Mouse (Mus musculus): ENCODE measurements around the gene Rnf149. TPM values are rescaled to one million over a fixed set of nuclear protein-coding genes. Genes with fewer than 3 reads are reported as not detected.

The Rnf149 gene
- 34.0 and 38.0 TPM in 2 replicates for polyA plus RNA-seq (2014; fragmentation: Nextera tagmentation; extraction: Ambion mirVana)

DNA sequence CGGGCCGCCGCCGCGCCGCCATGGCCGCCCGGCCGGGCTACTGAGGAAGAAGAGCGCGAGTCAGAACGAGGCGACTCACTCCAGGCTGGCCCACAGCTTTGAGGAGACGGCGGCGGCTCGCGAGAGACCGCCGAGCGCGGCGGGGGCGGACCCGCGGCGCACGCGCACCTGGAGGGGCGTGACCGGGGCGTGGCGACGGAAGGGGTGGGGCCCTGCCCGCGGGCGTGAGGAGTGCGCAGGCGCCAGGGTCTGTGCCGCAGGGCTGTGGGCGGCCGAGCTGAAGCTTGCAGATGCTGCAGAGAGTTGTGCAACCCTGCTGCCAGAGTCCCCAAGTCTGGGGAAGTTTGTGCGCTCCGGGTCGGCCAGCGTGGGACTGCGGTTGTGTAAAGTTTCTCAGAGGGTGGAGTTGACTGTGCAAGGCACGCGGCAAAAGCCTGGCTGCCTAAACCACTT lies at the start of gene Rnf149:
Gene Rnf149 (minus strand): TSS at position 153 of the 453 bp plus-strand sequence.
- Histone ChIP-seq H3K27ac (ENCODE audit: low read length) (peak within 1 kb of the TSS; percentile 99), H3K36me3 (ENCODE audit: control insufficient read depth, insufficient read depth, low read length) (no peaks in the 10 kb centered on the region), H3K27me3 (ENCODE audit: control insufficient read depth, insufficient read depth, low read length) (no peaks in the 10 kb centered on the region), H3K4me1 (ENCODE audit: control insufficient read depth, insufficient read depth, low read length) (peaks cover 15% of the 10 kb centered on the region; the same call in 1 of the 2 replicates), H3K9ac (replicated peaks; ENCODE audit: low read depth, low read length) (peak within 1 kb of the TSS; percentile 89), H3K4me2 (replicated peaks; ENCODE audit: low read depth, low read length) (peak within 1 kb of the TSS; percentile 80), H3K9me3 (ENCODE audit: control insufficient read depth, low read depth, low read length) (no peaks in the 10 kb centered on the region), H3K4me3 (ENCODE audit: low read depth, low read length) (peak within 1 kb of the TSS; percentile 91)
- peak; percentile 97 for ATAC-seq (ENCODE audit: insufficient number of reproducible peaks, insufficient read depth, low FRiP score, low read depth)
- under 1% methylated on average over 45 of the region's 49 CpGs for WGBS

DNA sequence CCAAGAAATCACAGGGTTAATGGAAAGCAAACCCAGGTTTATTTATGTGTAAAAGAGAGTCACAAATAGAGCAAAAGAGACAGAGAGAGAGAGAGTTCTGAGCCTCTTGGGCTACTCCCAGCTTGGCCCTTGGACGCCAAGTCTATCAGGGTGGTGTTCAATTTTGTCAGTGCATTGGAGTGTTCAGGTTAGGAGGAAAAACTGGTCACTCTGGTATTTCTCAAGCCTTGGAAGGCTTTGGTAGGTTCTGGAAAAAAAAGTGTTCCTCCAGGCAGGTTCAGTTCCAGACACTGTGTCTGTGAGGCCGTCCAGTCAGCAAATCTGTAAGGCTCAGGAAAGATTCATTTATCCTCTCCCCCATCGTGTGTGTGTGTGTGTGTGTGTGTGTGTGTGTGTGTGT lies 48.3 kb upstream of the Rnf149 start:
- H3K4me1 ChIP-seq (ENCODE audit: control insufficient read depth, insufficient read depth, low read length): no peaks in the 10 kb centered on the region
- no peaks in the 10 kb centered on the region for H3K9me3 ChIP-seq (ENCODE audit: control insufficient read depth, low read depth, low read length)
- H3K4me3 ChIP-seq (ENCODE audit: low read depth, low read length): no peak overlapping the region
- H3K4me2 ChIP-seq (replicated peaks; ENCODE audit: low read depth, low read length): no peak overlapping the region
- no peaks in the 10 kb centered on the region for H3K36me3 ChIP-seq (ENCODE audit: control insufficient read depth, insufficient read depth, low read length)
- H3K27ac ChIP-seq (ENCODE audit: low read length): no peak overlapping the region
- ATAC-seq (ENCODE audit: insufficient number of reproducible peaks, insufficient read depth, low FRiP score, low read depth): no peak
- no peak overlapping the region for H3K9ac ChIP-seq (replicated peaks; ENCODE audit: low read depth, low read length)
- H3K27me3 ChIP-seq (ENCODE audit: control insufficient read depth, insufficient read depth, low read length): no peaks in the 10 kb centered on the region
- 54% methylated on average over 3 of the region's 3 CpGs for WGBS

DNA sequence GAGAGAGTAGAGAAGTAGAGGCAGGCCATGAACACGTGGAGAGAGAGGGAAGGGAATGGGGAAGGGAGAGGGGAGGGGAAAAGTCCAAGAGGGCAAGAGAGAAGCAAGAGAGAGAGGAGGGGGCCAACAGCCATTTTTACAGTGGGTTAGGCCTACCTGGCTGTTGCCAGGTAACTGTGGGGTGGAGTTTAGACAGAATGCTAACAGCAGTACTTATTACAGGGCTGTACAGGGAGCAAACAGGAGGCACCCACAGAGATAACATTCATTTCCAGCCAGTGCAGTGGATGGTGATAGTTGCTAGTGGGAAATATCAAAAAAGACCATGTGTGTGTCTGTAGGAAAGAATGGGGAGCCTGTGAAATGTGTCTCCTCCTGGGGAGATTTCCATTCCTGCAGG lies 46.5 kb upstream of the Rnf149 start:
- H3K4me3 ChIP-seq (ENCODE audit: low read depth, low read length): no peak overlapping the region
- 0 out of 2 replicates have a peak, but pooled peaks have one; percentile 33 for ATAC-seq (ENCODE audit: insufficient number of reproducible peaks, insufficient read depth, low FRiP score, low read depth)

DNA sequence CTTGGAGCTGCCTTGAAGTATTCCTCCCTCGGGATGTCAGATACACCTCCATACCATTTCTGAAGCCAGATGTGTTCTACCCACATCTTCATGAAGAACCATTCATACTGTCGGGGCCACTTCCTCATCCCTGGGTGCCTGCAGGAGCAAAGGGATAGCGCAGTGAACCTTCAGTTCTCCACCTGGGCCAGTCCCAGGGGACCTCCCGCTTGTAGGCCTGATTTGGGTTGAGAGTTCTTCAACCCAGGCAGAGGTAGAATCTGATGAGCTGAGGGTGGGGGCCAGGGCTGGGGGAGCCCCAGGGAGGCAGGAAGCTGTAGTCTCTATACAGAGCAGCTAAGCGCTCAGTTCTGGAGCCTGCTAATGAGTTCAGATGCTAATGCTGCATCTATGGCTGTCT lies 45.9 kb upstream of the Rnf149 start:
- Histone ChIP-seq H3K4me2 (replicated peaks; ENCODE audit: low read depth, low read length) (no peak overlapping the region), H3K4me3 (ENCODE audit: low read depth, low read length) (no peak overlapping the region), H3K36me3 (ENCODE audit: control insufficient read depth, insufficient read depth, low read length) (no peaks in the 10 kb centered on the region), H3K9me3 (ENCODE audit: control insufficient read depth, low read depth, low read length) (no peaks in the 10 kb centered on the region), H3K9ac (replicated peaks; ENCODE audit: low read depth, low read length) (no peak overlapping the region), H3K4me1 (ENCODE audit: control insufficient read depth, insufficient read depth, low read length) (no peaks in the 10 kb centered on the region), H3K27me3 (ENCODE audit: control insufficient read depth, insufficient read depth, low read length) (no peaks in the 10 kb centered on the region), H3K27ac (ENCODE audit: low read length) (no peak overlapping the region)
- WGBS: 92% methylated on average over 5 of the region's 5 CpGs
- ATAC-seq (ENCODE audit: insufficient number of reproducible peaks, insufficient read depth, low FRiP score, low read depth): no peak

More for the DNA sequence above, 46.5 kb upstream of the Rnf149 start:
- 29% methylated on average over 1 of the region's 1 CpGs for WGBS
- H3K4me2 ChIP-seq (replicated peaks; ENCODE audit: low read depth, low read length): no peak overlapping the region
- no peaks in the 10 kb centered on the region for H3K4me1 ChIP-seq (ENCODE audit: control insufficient read depth, insufficient read depth, low read length)
- no peaks in the 10 kb centered on the region for H3K36me3 ChIP-seq (ENCODE audit: control insufficient read depth, insufficient read depth, low read length)
- H3K27me3 ChIP-seq (ENCODE audit: control insufficient read depth, insufficient read depth, low read length): no peaks in the 10 kb centered on the region
- no peak overlapping the region for H3K27ac ChIP-seq (ENCODE audit: low read length)
- H3K9ac ChIP-seq (replicated peaks; ENCODE audit: low read depth, low read length): no peak overlapping the region
- no peaks in the 10 kb centered on the region for H3K9me3 ChIP-seq (ENCODE audit: control insufficient read depth, low read depth, low read length)

DNA sequence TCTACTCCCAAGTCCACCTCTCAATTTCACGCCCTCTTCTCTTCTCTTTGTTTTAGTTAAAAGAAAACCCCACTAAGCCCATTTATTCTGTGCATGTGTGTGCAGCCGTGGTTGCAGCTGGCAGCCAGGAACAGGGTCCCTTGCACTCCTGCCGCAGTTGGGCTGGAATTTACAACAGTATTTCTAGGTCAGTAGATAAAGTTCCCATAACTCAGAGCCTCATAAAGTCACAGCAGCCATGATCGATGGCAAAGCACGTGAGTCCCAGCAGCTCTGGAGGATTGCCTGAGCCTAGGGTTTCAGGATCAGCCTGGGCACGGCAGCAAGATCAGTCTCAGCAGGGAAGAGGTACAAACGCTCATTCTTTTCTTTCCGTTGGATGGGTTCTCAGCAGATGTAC lies 41.3 kb upstream of the Rnf149 start:
- no peak overlapping the region for H3K4me2 ChIP-seq (replicated peaks; ENCODE audit: low read depth, low read length)
- ATAC-seq (ENCODE audit: insufficient number of reproducible peaks, insufficient read depth, low FRiP score, low read depth): no peak

DNA sequence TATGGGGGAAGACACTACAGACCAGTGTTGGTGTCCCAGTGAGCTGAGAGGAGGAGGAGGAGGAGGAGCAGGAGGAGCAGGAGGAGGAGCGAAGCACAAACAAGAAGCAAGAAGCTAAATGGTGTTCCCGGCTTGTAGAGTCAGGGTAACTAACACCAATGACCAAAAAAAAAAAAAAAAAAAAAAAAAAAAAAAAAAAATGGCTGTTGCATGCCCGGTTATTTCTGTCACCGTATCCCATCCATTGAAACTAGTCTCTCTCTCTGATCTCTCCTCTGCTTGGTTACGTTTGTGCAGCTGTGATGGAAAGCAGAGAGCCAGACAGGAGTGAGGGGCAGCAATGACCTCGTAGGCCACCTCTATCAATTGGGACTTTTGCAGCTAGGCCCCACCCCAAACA lies 38.3 kb upstream of the Rnf149 start:
- H3K27me3 ChIP-seq (ENCODE audit: control insufficient read depth, insufficient read depth, low read length): no peaks in the 10 kb centered on the region
- no peak overlapping the region for H3K27ac ChIP-seq (ENCODE audit: low read length)
- peaks cover 3% of the 10 kb centered on the region; the same call in 1 of the 2 replicates for H3K4me1 ChIP-seq (ENCODE audit: control insufficient read depth, insufficient read depth, low read length)
- 74% methylated on average over 6 of the region's 6 CpGs for WGBS
- no peaks in the 10 kb centered on the region for H3K9me3 ChIP-seq (ENCODE audit: control insufficient read depth, low read depth, low read length)
- no peak for ATAC-seq (ENCODE audit: insufficient number of reproducible peaks, insufficient read depth, low FRiP score, low read depth)
- no peaks in the 10 kb centered on the region for H3K36me3 ChIP-seq (ENCODE audit: control insufficient read depth, insufficient read depth, low read length)
- no peak overlapping the region for H3K4me3 ChIP-seq (ENCODE audit: low read depth, low read length)
- H3K4me2 ChIP-seq (replicated peaks; ENCODE audit: low read depth, low read length): no peak overlapping the region
- H3K9ac ChIP-seq (replicated peaks; ENCODE audit: low read depth, low read length): no peak overlapping the region

More for the DNA sequence above, 41.3 kb upstream of the Rnf149 start:
- H3K4me3 ChIP-seq (ENCODE audit: low read depth, low read length): no peak overlapping the region
- WGBS: 35% methylated on average over 8 of the region's 8 CpGs
- no peak overlapping the region for H3K9ac ChIP-seq (replicated peaks; ENCODE audit: low read depth, low read length)
- H3K9me3 ChIP-seq (ENCODE audit: control insufficient read depth, low read depth, low read length): no peaks in the 10 kb centered on the region
- H3K27me3 ChIP-seq (ENCODE audit: control insufficient read depth, insufficient read depth, low read length): no peaks in the 10 kb centered on the region
- H3K36me3 ChIP-seq (ENCODE audit: control insufficient read depth, insufficient read depth, low read length): no peaks in the 10 kb centered on the region
- H3K4me1 ChIP-seq (ENCODE audit: control insufficient read depth, insufficient read depth, low read length): peaks cover 3% of the 10 kb centered on the region; the same call in 1 of the 2 replicates
- H3K27ac ChIP-seq (ENCODE audit: low read length): no peak overlapping the region

DNA sequence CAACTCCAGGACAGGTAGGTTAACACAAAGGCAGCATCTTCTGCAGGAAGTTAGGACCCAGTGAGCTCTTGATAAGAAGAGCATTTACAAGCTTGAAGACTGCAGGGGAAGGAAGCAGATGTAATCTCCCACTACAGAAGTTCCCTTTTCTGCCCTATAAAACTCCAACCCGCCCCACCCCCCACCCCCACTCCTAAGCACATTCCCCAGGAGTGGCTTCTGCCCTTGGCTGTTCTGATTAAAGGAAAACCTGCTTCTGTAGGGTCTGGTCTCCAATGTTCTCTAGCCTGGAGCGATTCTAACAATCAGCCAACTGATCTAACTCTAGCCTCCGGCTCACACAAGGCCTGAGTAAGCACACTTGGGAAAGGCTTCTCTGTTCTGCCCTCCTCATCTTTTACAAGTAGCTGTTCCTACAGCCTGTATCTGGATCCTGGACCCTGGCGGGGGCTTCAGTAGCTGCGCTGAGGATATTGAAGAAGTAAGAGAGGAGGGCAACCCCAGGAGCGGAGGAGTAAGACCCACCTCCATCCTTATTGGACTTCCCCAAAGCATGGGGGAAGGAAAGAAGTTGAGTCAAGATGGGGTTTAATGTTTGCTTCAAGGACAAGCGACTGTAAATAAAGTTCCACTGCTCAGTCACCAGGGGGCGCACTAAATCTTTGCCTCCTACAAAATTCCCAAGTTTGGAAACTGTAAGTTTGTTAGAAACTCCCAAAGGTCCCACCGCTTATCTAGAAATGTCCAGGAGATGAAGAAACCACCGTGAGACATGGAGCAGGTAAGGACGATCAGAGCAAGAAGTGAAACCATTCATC lies 37.5 kb upstream of the Rnf149 start:
- H3K27me3 ChIP-seq (ENCODE audit: control insufficient read depth, insufficient read depth, low read length): no peaks in the 10 kb centered on the region
- H3K36me3 ChIP-seq (ENCODE audit: control insufficient read depth, insufficient read depth, low read length): no peaks in the 10 kb centered on the region
- H3K27ac ChIP-seq (ENCODE audit: low read length): no peak overlapping the region
- H3K9me3 ChIP-seq (ENCODE audit: control insufficient read depth, low read depth, low read length): no peaks in the 10 kb centered on the region
- H3K4me1 ChIP-seq (ENCODE audit: control insufficient read depth, insufficient read depth, low read length): peaks cover 3% of the 10 kb centered on the region; the same call in 1 of the 2 replicates
- no peak overlapping the region for H3K4me2 ChIP-seq (replicated peaks; ENCODE audit: low read depth, low read length)
- H3K9ac ChIP-seq (replicated peaks; ENCODE audit: low read depth, low read length): no peak overlapping the region
- WGBS: 34% methylated on average over 11 of the region's 11 CpGs
- peak; percentile 42; the same call in 1 of the 2 replicates for ATAC-seq (ENCODE audit: insufficient number of reproducible peaks, insufficient read depth, low FRiP score, low read depth)
- no peak overlapping the region for H3K4me3 ChIP-seq (ENCODE audit: low read depth, low read length)

DNA sequence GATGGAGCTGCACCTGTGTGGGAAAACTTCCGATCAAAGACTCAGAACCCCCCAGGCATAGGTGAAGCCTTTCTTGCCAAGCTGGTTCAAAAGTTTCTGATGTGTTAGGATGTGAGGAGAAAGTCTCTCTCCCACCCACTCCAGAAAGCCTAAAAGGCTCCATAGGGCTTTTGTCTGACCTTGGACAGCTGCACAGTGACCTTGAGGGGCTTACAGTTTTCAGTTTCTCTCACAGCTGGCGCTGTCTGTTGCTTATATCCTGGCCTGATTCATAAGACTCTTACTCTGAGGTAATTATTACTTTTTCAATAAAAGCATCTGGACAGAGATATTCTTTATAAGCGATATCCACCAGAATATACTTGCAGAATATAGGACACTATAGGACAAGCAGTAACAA lies 35.9 kb upstream of the Rnf149 start:
- Histone ChIP-seq H3K27ac (ENCODE audit: low read length) (no peak overlapping the region), H3K9me3 (ENCODE audit: control insufficient read depth, low read depth, low read length) (no peaks in the 10 kb centered on the region), H3K9ac (replicated peaks; ENCODE audit: low read depth, low read length) (no peak overlapping the region), H3K27me3 (ENCODE audit: control insufficient read depth, insufficient read depth, low read length) (no peaks in the 10 kb centered on the region), H3K4me2 (replicated peaks; ENCODE audit: low read depth, low read length) (no peak overlapping the region), H3K4me1 (ENCODE audit: control insufficient read depth, insufficient read depth, low read length) (peaks cover 3% of the 10 kb centered on the region; the same call in 1 of the 2 replicates), H3K4me3 (ENCODE audit: low read depth, low read length) (no peak overlapping the region), H3K36me3 (ENCODE audit: control insufficient read depth, insufficient read depth, low read length) (no peaks in the 10 kb centered on the region)
- ATAC-seq (ENCODE audit: insufficient number of reproducible peaks, insufficient read depth, low FRiP score, low read depth): no peak
- 53% methylated on average over 3 of the region's 3 CpGs for WGBS

All from stomach, embryonic 14.5 days (tissue).